Mouse (Mus musculus): Measurements from ENCODE around the gene Macf1.

GRCm38 (mm10) chr4:123627683-123628082, 56.5 kb downstream of the Macf1 start:
- TF ChIP-seq CTCF (IDR thresholded peaks at IDR 0.05; ENCODE audit: extremely low read depth, insufficient read length, insufficient replicate concordance, low read depth, low read length) = no peak
- TF ChIP-seq POLR2A (IDR thresholded peaks at IDR 0.05; ENCODE audit: low read depth, low read length) = no peak
